Mouse (Mus musculus): ENCODE results near the gene Cmip.

- TF ChIP-seq CTCF (IDR thresholded peaks at IDR 0.05; ENCODE audit: borderline replicate concordance, insufficient read depth, low read length) (no peak), POLR2A (IDR thresholded peaks at IDR 0.05; ENCODE audit: low read depth, low read length) (no peak)
Observed at GRCm38 (mm10) chr8:117278234-117278633, 21.4 kb downstream of the Cmip start.
